Mouse (Mus musculus): ENCODE measurements around the gene 1700013F07Rik. TPM values are rescaled to one million over a fixed set of nuclear protein-coding genes. Genes with fewer than 3 reads are reported as not detected.

The 1700013F07Rik gene
- polyA plus RNA-seq, 2 experiments = not detected

DNA sequence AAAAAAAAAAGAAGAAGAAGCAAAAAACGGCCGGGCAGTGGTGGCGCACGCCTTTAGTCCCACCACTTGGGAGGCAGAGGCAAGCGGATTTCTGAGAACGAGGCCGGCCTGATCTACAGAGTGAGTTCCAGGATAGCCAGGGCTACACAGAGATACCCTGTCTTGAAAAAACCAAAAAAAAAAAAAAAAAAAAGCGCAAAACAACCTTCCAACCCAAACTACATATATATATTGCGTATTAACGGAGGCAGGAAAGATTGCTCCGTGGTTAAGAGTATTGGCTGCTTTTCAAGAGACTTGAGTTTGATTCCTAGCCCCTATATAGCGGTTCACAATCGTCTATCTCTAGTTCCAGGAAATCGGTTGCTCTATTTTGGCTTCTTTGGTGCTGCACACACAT lies 36.9 kb downstream of the 1700013F07Rik start:
- Histone ChIP-seq H3K27ac (no peak overlapping the region), H3K27me3 (ENCODE audit: control insufficient read depth, insufficient read depth, low read length) (no peaks in the 10 kb centered on the region; the same call in 1 of the 2 replicates), H3K9ac (replicated peaks) (no peak overlapping the region; the same call in 1 of the 2 replicates), H3K9me3 (ENCODE audit: control insufficient read depth, low read length) (no peaks in the 10 kb centered on the region), H3K4me1 (replicated peaks; ENCODE audit: control insufficient read depth in 2 of 2, insufficient read depth in 2 of 2, low read length in 1 of 2) (peaks cover 11 to 12% of the 10 kb centered on the region in 2 experiments), H3K36me3 (replicated peaks; ENCODE audit: control insufficient read depth, insufficient read depth, low read depth) (no peaks in the 10 kb centered on the region), H3K4me2 (ENCODE audit: low read depth) (peak overlapping the region; percentile 99), H3K4me3 (ENCODE audit: insufficient read depth in 1 of 2, low read depth in 2 of 2, low read length in 2 of 2) (peak overlapping the region in 1 of 2 experiments; percentile 95; a peak in 2 of 4 replicates)
- ATAC-seq (ENCODE audit: insufficient read depth) = no peak
- DNase-seq (ENCODE audit: low read depth in 3 of 3, low spot score in 3 of 3) = no peak
- WGBS (ENCODE audit: insufficient replicate concordance) = 74% methylated on average over 14 of the region's 14 CpGs
- no peak for TF ChIP-seq EP300 (IDR thresholded peaks at IDR 0.05; ENCODE audit: low read depth)
- TF ChIP-seq CTCF (IDR thresholded peaks at IDR 0.05; ENCODE audit: low read depth) = no peak

DNA sequence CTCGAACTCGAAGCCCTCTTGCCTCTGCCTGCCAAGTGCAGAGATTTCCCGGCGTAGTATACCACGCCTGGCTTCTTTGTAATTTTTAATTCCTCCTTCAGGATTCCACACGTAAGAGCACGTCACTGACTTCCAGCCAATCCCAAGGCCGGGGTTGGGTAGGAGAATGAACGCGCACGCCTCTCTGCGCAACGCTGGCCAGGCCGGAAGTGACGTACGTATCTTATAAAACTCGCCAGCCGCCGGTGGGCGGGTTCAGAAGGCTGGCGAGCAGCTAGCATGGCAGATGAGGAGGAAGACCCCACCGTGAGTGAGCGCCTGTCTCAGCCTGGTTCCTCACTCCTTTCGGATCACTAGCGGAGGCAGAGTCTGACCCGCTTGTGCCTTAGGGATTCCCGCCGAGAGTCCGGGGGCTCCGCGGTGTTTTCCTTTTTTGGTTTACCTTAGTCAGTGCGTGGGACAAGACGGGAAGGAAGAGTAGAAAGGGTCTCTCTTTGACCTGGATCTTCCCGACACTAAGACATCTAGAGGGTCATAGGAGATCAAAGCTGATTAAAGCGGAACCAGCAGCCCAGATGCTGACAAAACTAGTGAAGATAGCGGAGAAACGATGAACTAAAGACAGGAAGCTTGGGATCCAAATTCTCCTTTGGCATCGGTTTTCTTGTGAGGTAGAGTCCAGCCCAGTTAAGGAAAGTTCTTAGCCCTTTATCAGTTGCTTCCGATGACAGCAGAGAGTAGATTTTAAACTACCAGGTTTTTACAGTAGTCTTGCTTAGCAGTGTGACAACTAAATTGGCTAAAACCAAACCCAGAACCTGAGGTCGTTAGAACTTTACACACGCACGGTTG lies 37.7 kb downstream of the 1700013F07Rik start, which contains the start of gene Taf13:
Gene Taf13 (plus strand): TSS at position 256 of the 852 bp plus-strand sequence.
- H3K27me3 ChIP-seq (ENCODE audit: control insufficient read depth, insufficient read depth, low read length) = no peaks in the 10 kb centered on the region; the same call in 1 of the 2 replicates
- TF ChIP-seq EP300 (IDR thresholded peaks at IDR 0.05; ENCODE audit: low read depth) = no peak
- no peak for TF ChIP-seq CTCF (IDR thresholded peaks at IDR 0.05; ENCODE audit: low read depth)
- no peaks in the 10 kb centered on the region for H3K9me3 ChIP-seq (ENCODE audit: control insufficient read depth, low read length)
- H3K36me3 ChIP-seq (replicated peaks; ENCODE audit: control insufficient read depth, insufficient read depth, low read depth) = no peaks in the 10 kb centered on the region
- H3K9ac ChIP-seq (replicated peaks) = peak within 1 kb of the TSS; percentile 93
- DNase-seq (ENCODE audit: low read depth in 3 of 3, low spot score in 3 of 3) (peak; percentile 93 to 95 (median 94)), ATAC-seq (ENCODE audit: insufficient read depth) (peak; percentile 98)
- WGBS (ENCODE audit: insufficient replicate concordance) = under 1% methylated on average over 42 of the region's 42 CpGs
- H3K4me2 ChIP-seq (ENCODE audit: low read depth) = peak within 1 kb of the TSS; percentile 99
- peaks cover 11 to 12% of the 10 kb centered on the region in 2 experiments for H3K4me1 ChIP-seq (replicated peaks; ENCODE audit: control insufficient read depth in 2 of 2, insufficient read depth in 2 of 2, low read length in 1 of 2)
- peak within 1 kb of the TSS; percentile 51 for H3K27ac ChIP-seq
- peak within 1 kb of the TSS; percentile 93 to 95 for H3K4me3 ChIP-seq (ENCODE audit: insufficient read depth in 1 of 2, low read depth in 2 of 2, low read length in 2 of 2)

DNA sequence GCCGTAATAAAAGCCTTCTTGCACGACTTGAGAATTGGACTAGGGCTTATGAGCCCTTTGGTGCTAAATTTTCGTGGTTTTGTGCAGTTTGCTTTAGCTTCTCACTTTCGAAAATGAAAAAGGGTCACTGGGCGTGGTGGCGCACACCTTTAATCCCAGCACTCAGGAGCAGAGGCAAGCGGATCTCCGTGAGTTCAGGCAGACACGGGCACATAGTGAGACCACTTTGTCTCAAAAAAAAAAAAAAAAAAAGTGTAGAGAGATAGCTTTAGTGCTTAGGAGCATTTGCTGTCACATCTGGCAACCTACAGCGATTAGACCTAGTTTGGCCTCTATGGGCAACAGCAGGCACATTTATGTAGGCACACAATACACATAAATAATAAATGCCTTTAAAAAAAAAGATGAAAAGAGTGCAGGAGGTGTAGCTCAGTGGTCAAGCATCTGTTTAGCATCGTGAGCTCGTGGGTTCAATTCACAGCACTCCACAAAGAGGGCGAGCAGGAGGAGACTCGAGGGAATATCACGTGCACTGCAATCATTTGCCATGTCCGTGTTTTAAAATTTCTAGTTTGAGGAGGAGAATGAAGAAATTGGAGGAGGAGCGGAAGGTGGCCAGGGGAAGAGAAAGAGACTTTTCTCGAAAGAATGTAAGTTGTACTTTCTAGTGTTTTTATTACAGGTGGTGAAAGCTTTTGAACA lies 38.5 kb downstream of the 1700013F07Rik start:
- Histone ChIP-seq H3K27ac (peak overlapping the region; percentile 51), H3K9me3 (ENCODE audit: control insufficient read depth, low read length) (no peaks in the 10 kb centered on the region), H3K27me3 (ENCODE audit: control insufficient read depth, insufficient read depth, low read length) (no peaks in the 10 kb centered on the region; the same call in 1 of the 2 replicates), H3K9ac (replicated peaks) (peak overlapping the region; percentile 93), H3K4me1 (replicated peaks; ENCODE audit: control insufficient read depth in 2 of 2, insufficient read depth in 2 of 2, low read length in 1 of 2) (peaks cover 11 to 12% of the 10 kb centered on the region in 2 experiments), H3K4me3 (ENCODE audit: insufficient read depth in 1 of 2, low read depth in 2 of 2, low read length in 2 of 2) (peak overlapping the region; percentile 93 to 95), H3K36me3 (replicated peaks; ENCODE audit: control insufficient read depth, insufficient read depth, low read depth) (no peaks in the 10 kb centered on the region), H3K4me2 (ENCODE audit: low read depth) (peak overlapping the region; percentile 99)
- ATAC-seq (ENCODE audit: insufficient read depth) = no peak
- TF ChIP-seq EP300 (IDR thresholded peaks at IDR 0.05; ENCODE audit: low read depth) (no peak), CTCF (IDR thresholded peaks at IDR 0.05; ENCODE audit: low read depth) (no peak)
- no peak for DNase-seq (ENCODE audit: low read depth in 3 of 3, low spot score in 3 of 3)
- 36% methylated on average over 18 of the region's 18 CpGs for WGBS (ENCODE audit: insufficient replicate concordance)

DNA sequence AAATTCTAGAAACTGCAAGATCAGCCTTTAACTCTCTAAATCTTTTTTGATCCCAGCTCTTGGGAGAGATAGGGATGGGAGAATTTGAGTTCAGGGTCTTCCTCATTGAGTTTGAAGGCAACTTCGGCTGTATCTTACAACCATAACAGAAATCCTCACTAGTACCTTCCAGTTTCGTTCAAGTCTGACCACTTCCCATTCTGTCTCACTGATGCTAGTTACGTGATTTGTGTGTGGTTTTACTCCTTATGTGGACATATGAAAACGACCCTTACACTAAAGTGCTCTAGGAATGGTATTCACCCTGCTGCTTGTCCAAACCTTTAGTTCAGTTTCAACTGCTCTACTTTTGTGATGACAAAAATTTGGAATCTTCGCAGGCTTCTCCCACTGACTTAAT lies 40.1 kb downstream of the 1700013F07Rik start:
- WGBS (ENCODE audit: insufficient replicate concordance) = 52% methylated on average over 5 of the region's 5 CpGs
- Histone ChIP-seq H3K4me1 (replicated peaks; ENCODE audit: control insufficient read depth in 2 of 2, insufficient read depth in 2 of 2, low read length in 1 of 2) (peaks cover 11 to 12% of the 10 kb centered on the region in 2 experiments), H3K4me3 (ENCODE audit: insufficient read depth in 1 of 2, low read depth in 2 of 2, low read length in 2 of 2) (no peak overlapping the region), H3K9me3 (ENCODE audit: control insufficient read depth, low read length) (no peaks in the 10 kb centered on the region), H3K27me3 (ENCODE audit: control insufficient read depth, insufficient read depth, low read length) (no peaks in the 10 kb centered on the region; the same call in 1 of the 2 replicates), H3K4me2 (ENCODE audit: low read depth) (no peak overlapping the region), H3K36me3 (replicated peaks; ENCODE audit: control insufficient read depth, insufficient read depth, low read depth) (no peaks in the 10 kb centered on the region), H3K27ac (no peak overlapping the region), H3K9ac (replicated peaks) (no peak overlapping the region)
- ATAC-seq (ENCODE audit: insufficient read depth) (no peak), DNase-seq (ENCODE audit: low read depth in 3 of 3, low spot score in 3 of 3) (no peak)
- TF ChIP-seq CTCF (IDR thresholded peaks at IDR 0.05; ENCODE audit: low read depth) = no peak
- TF ChIP-seq EP300 (IDR thresholded peaks at IDR 0.05; ENCODE audit: low read depth) = no peak

DNA sequence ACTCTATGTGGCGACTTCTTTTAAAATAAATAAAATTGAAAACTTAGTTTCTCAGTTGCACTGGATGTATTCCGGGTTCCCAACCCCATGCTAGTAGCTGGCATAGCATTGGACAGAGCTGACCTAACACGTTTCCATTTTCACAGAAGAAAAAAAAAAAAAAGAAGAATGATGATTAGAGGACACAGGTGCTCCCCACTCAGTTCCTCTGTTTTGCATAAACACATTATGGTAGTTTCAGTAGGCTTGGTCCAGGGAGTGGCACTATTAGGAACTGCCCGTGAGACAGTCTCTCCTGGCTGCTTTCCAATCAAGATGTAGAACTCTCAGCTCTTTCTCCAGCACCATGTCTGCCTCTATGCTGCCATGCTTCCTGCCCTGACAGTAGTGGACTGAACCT lies 50.6 kb downstream of the 1700013F07Rik start:
- H3K27me3 ChIP-seq (ENCODE audit: control insufficient read depth, insufficient read depth, low read length) = no peaks in the 10 kb centered on the region
- 46% methylated on average over 4 of the region's 4 CpGs for WGBS (ENCODE audit: insufficient replicate concordance)

More for the DNA sequence above, 50.6 kb downstream of the 1700013F07Rik start:
- DNase-seq (ENCODE audit: low read depth in 3 of 3, low spot score in 3 of 3) (no peak), ATAC-seq (ENCODE audit: insufficient read depth) (no peak)
- no peaks in the 10 kb centered on the region for H3K4me1 ChIP-seq (replicated peaks; ENCODE audit: control insufficient read depth in 2 of 2, insufficient read depth in 2 of 2, low read length in 1 of 2)
- no peak overlapping the region for H3K9ac ChIP-seq (replicated peaks)
- TF ChIP-seq EP300 (IDR thresholded peaks at IDR 0.05; ENCODE audit: low read depth) = no peak
- no peak for TF ChIP-seq CTCF (IDR thresholded peaks at IDR 0.05; ENCODE audit: low read depth)
- no peak overlapping the region for H3K27ac ChIP-seq
- H3K36me3 ChIP-seq (replicated peaks; ENCODE audit: control insufficient read depth, insufficient read depth, low read depth) = no peaks in the 10 kb centered on the region
- no peaks in the 10 kb centered on the region for H3K9me3 ChIP-seq (ENCODE audit: control insufficient read depth, low read length)
- H3K4me3 ChIP-seq (ENCODE audit: insufficient read depth in 1 of 2, low read depth in 2 of 2, low read length in 2 of 2) = no peak overlapping the region
- no peak overlapping the region for H3K4me2 ChIP-seq (ENCODE audit: low read depth)

All from liver, embryonic 14.5 days (tissue).